Mouse (Mus musculus): ENCODE data around the gene Maea.

DNA sequence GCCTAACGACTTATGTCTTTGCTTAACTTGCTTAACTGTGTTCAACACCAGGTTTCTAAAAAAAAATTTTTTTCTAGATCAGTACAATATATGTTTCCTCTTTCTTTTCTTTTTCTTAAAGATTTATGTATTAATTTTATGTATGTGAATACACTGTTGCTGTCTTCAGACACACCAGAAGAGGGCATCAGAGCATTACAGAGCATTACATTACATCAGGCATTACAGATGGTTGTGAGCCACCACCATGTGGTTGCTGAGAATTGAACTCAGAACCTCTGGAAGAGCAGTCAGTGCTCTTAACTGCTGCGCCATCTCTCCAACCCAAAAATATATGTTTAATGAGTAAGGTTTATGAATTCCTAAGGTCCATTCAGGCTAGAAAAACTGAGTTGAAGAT lies 33.5 kb upstream of the Maea start:
- TF ChIP-seq HCFC1 (IDR thresholded peaks at IDR 0.05; ENCODE audit: borderline replicate concordance, insufficient read depth, low read length) (no peak), CHD2 (IDR thresholded peaks at IDR 0.05; ENCODE audit: low read depth, low read length) (no peak), MAFK (IDR thresholded peaks at IDR 0.05; ENCODE audit: insufficient read depth, low read depth, low read length) (no peak)

Data from ES-E14 (cell line).